Mouse (Mus musculus) ovary, postnatal 10 days (tissue): Measurements from ENCODE around the gene Kcnk2.

Source experiments
- DNase-seq: peaks from one replicate; pipeline ENCODE4 v3.0.0; 2022; ENCODE audit warnings: low spot score

Gene Kcnk2

DNA sequence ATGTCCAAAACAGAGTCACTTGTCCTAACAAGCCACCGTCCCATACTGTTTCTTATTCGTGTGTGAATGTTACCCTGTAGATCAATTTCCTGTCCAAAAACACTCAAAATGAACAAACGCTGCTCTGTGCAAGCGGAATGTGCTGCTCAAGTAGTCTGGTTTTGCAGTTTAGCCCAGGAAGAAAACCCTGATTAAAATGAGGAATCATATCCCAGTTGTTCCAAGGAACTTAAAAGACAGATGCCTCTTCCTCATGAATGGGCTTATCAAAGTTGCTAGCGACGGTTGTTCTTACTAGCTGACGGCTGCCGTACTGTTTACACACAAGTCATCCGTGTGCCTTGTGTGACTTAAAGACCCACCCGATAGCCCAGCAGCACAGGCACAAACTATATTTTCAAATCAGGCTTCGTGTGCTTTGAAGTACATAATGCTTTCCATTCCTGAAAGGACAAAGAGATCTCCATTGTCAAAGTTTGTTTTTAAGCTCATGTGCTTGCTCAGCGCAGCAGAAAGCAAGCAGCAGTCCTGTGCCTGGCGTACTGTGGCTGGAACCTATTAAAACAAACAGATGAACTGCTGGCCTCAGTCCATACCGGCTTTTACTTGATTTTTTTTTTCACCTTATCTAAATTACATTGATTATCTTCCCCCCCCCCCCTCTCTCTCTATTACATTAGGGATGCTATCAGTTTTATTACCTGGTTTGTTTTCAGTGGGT, at the start of gene Kcnk2:
Kcnk2 (minus strand) TSS at position 51 of the 721 bp plus-strand sequence.
- DNase-seq, result no peak

DNA sequence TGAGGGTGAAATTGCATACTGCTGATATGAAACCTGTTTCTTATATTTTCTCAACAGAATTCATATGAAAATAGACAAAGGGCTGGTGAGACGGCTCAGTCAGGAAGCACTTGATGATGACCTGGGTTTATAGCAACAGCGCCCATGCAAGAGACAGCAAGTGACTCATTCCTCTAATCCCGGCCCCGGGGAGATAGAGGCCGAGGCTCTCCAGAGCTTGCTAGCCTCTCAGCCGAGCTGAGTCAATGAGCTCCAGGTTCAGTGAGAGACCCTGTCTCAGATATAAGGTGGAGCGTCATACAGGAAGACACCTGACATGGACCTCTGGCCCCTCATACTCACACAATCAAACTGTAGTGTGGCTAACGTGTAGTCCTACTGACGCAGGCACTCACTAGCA, 38.7 kb upstream of the Kcnk2 start:
- no peak for DNase-seq

- DNase-seq, result no peak
These were observed 35.1 kb upstream of the Kcnk2 start for GRCm38 (mm10) chr1:189437126-189437525.

GRCm38 (mm10) chr1:189435452-189435851, 33.4 kb upstream of the Kcnk2 start:
- no peak for DNase-seq

GRCm38 (mm10) chr1:189431479-189431878, 29.4 kb upstream of the Kcnk2 start:
- no peak for DNase-seq

- DNase-seq, result no peak
These were observed 28.5 kb upstream of the Kcnk2 start for GRCm38 (mm10) chr1:189430534-189430933.

GRCm38 (mm10) chr1:189429566-189429965, 27.5 kb upstream of the Kcnk2 start:
- no peak for DNase-seq

- no peak for DNase-seq
These were observed 24.2 kb upstream of the Kcnk2 start for GRCm38 (mm10) chr1:189426252-189426651.

GRCm38 (mm10) chr1:189419914-189420313, 17.8 kb upstream of the Kcnk2 start:
- DNase-seq, result no peak

GRCm38 (mm10) chr1:189409906-189410305, 7.8 kb upstream of the Kcnk2 start:
- DNase-seq, result no peak

DNA sequence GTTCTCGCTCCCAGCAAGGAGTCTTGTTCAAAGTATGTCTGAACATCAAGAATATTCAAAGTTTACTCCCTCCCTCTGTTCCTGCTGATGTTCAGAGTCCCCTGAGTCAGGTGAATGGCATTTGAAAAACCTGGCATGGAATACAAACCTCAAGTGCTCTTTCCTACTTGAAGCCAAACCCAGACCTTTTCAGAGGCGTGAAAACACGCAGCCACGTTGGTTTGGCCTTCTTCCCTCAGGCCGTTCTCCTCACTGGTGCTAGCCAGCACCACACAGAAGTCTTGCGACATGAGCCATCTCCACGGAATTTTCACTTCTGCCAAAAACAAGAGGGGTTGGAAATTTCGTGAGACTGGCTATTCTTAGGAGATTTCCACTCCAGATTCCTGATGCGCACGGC, 3.1 kb upstream of the Kcnk2 start:
- no peak for DNase-seq

DNA sequence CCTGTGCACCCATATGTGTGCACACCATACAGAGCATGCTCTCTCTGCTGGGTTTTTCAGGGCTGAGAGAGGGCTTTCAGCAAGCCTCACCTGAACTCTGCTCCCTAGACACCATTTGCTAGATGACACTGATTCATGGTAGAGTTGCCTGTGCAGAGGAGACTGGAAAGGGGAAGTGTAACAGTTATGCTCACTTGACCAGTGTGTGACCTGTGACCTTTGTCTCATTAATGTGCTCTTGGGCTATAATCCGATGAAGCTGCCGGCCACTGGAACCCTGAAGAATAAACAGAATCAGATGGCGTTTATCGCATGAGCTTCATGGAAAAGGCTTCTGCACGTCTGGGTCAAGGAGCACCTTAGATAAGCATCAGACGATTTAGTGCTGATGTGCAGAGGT, 1.5 kb upstream of the Kcnk2 start:
- no peak for DNase-seq

DNA sequence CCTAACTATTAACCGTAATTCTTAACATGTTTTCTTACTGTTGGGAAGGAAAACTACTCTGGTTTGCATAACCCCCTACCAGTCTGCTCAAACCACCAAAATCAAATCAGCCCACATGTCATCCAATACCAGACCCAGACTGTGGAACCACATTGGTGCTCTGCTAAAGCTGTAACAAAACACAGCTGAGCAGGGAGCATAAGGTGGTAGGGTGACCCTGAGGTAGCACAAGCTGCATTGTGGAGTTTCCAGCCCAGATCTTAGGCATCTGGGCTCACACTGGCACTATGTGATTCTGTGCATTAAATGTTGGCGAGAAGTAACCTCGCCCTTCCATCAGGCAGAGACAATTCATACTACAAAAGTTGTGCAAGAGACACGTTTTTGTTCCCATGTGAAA, 1.1 kb upstream of the Kcnk2 start:
- no peak for DNase-seq

DNA sequence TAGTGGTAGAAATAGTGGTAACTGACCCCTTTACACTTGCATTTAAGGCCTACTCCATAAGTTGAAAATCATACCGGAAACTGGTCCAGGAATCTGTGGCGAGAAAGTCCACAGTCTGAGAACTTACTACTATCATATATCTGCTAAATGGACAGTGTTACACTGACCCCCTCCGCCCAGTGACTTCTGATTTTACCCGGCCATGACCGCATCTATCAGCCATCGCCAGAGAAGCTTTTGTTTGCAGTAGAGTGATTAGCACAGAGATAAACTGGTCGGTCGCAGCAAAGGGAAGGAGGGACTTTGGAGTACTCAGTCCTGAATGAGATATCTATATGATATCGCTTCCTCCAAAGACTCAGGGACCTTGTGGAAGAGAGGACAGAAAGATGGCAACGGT, 15.2 kb downstream of the Kcnk2 start:
- DNase-seq, result no peak

DNA sequence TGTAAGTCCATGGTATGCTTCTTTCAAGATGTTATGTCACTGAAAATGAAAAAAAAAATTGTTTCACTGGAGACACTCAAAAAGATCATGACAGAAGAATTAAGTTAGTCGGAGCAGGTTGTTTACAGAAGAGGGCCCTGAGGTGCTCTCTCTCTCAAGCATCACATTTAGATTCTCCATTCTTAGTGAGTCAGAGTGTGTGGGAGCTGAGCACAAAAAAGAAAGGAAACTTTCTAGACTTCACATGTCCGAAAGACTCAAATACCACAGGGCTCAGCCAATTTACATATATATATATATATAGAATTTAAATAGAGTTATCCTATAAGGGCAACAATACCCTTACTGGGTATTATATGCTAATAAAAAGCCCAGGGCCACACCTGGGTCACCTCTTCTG, 15.9 kb downstream of the Kcnk2 start:
- no peak for DNase-seq

DNA sequence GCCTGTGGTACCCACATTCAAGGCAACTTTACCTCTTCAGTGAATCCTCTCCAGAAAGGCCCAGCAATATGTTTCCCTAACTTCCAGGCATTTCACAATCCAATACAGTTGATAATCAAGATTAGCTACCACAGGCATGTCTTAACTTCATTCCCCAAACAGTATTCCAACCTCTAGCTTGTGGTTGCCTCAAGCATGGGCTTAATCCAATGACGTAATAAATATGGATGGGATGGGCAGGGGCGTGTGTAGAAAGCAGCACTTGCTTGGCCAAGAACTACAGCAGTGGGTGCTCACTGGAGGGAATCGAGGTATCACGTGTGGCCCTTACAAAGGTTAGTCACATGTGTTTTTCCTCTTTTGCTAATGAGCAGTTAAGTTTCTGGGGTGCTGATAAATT, 34.4 kb downstream of the Kcnk2 start:
- no peak for DNase-seq

DNA sequence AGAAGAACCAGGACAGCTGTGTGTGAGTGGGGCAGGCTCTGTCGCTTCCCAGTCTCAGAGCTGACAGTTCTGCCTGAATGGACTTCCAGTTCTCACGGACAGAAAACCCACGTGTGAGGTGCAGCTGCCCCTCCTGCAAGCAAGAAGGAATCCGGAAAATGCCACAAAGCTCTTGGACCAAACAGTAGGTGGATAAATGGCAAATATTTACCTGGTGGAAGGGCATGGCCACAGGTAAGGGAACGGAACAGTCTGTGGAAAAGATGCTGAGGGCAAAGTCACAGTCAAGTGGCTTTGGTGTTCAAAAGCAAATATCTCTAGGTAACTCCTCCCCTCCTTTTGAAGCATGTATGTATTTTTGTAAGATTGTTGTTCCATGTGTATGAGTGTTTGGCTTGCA, 37.9 kb downstream of the Kcnk2 start:
- DNase-seq, result no peak

- no peak for DNase-seq
These were observed 39.5 kb downstream of the Kcnk2 start for GRCm38 (mm10) chr1:189362579-189362978.

DNA sequence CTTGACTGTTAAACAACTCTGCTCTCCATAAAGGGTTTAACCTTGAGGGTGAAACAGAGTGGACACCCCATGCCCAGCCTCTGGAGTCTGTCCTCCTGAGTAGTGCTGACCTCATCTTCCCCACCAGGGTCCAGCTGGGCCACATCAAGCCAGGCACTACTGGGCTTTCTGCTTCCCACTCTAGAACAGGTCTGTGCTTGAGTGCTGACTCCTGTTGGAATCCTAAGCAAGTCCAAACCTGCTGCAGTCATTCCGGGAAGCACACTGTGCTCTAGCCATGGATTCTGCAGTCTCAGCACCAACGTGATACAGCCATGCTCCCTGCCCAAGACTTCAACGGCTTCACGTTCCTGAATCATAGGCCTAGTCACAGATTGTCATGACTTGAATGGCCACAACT, 42.4 kb downstream of the Kcnk2 start:
- DNase-seq, result no peak

GRCm38 (mm10) chr1:189353887-189354286, 48.2 kb downstream of the Kcnk2 start:
- no peak for DNase-seq

DNA sequence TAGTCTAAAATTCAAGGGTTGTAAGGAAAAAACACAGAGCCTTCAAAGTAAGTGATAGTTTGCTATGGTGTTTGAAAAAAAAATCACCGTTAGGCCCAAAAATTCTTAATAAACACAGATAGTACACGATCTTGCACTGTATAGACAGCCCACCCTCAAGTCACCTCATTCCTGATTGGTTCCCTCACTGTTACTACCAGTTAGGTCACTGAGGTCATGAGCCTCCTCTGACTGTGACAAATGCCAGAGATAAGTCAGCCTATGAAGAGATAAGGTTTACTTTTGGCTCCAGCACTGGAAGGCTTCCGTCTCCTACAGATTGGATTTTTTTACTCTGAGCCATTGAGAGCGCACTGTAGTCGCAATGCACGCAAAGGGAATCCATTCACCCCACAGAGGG, 50.3 kb downstream of the Kcnk2 start:
- DNase-seq, result no peak

- DNase-seq, result no peak
These were observed 52.9 kb downstream of the Kcnk2 start for GRCm38 (mm10) chr1:189349205-189349604.

DNA sequence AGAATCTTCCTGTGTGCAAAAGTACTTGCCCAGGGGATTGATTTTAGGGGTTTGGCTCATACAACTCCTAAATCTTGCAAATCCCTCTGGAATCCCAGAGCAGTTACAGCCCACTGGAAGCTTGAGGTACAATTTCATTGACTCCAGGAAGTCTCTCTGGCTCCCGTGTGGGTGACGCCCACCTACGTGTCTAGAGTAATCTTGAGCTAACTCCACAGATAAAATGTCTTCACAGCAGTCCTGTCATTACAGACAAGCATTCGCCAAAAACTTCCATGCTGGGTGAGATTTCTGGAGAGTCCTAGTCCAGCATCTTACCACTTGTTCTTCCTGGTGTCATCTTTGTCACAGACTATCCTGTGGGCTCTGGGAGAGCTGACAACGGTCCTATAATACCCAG, 56.9 kb downstream of the Kcnk2 start:
- no peak for DNase-seq
